Mouse (Mus musculus) neural tube, embryonic 13.5 days (tissue): ENCODE results near the gene Prl. TPM values are rescaled to one million over a fixed set of nuclear protein-coding genes. Genes with fewer than 3 reads are reported as not detected.

ENCODE experiments used
- polyA plus RNA-seq: library from polyadenylated mRNA; unstranded; fragments of >200 nt; fragmentation: Nextera tagmentation; extraction: Ambion mirVana; gene quantifications from 2 replicates; pipeline ENCODE4 v1.2.1, GENCODE M21; 2015

The Prl gene
- polyA plus RNA-seq, 1 experiment from 2014 or later: 0.22 TPM

Other genes starting within 250 kb of the Prl start
- gene Prl3d1, start 36.6 kb downstream of the Prl start, polyA plus RNA-seq: not detected in 2 replicates
- gene Prl3d2, start 64.1 kb downstream of the Prl start, polyA plus RNA-seq: not detected in 2 replicates
- gene Prl3d3, start 99.2 kb downstream of the Prl start, polyA plus RNA-seq: not detected in 2 replicates
- gene Prl3c1, start 139.1 kb downstream of the Prl start, polyA plus RNA-seq: not detected in 2 replicates
- gene Prl3b1, start 184.3 kb downstream of the Prl start, polyA plus RNA-seq: not detected in 2 replicates
- not detected in 2 replicates for gene Prl3a1, start 201.9 kb downstream of the Prl start, polyA plus RNA-seq